Mouse (Mus musculus) neural tube, embryonic 10.5 days (tissue): ENCODE results near the gene Socs2.

Experiments
- DNase-seq: peaks from one replicate; pipeline ENCODE4 v3.0.0-alpha.2; 2017; ENCODE audit warnings: low spot score; ENCODE audit errors: extremely low spot score

Gene Socs2

DNA sequence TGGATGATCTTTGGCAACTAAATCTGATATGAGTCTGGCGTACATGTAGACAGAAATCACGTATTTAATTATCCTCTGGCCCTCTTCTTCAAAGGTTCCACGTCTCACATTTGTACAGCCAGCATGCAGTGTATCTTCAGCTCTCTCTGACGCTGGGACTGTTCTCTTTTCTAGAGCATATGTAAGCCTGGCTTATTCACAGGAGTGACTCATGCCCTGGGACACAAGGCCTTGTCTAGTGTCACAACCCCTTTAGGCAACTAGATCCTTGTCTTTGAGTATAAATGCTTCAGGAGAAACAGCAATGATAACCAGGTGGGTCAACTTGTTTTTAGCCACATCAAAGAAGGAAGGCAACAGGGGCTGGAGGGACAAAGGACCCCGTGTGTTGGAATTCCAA, 5.7 kb upstream of the Socs2 start:
- DNase-seq = no peak

DNA sequence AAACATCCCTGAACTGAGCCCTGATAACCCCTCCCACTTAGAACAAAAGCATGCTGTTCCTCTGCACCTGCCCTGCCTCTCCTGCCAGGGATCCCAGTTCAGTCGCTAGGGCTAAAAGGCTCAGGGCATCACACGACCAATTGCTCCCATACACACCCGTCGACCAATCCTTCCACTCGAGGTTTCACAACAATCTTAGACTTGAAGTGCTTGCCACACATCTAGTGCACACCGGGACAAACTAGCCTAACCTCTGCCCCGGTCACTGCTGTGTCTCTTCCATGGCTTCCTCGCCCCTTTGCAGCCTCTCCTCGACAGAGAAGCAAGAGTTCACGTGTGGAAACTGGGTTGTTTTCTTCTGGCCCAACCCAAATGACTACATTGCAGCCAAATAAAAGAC, 3.3 kb upstream of the Socs2 start:
- DNase-seq = no peak

GRCm38 (mm10) chr10:95419726-95420125, 2.7 kb upstream of the Socs2 start:
- no peak for DNase-seq

DNA sequence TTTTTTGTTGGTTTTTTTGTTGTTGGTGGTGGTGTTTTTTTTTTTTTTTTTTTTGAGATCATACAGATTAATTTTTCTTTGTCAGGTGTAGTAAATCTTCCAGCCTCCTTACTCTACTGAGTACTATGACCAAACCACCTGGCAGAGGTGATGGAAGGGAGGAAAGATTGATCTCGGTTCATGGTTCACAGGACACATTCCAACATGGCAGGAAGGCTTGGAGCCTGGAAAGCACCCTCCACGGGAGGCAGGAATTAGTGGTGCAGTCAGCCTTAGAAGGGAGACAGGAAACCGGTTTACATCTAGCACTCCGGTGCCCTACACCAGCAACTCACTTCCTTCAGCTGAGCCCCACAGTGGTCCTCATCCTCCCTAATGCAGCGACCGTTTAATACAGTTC, 1.7 kb upstream of the Socs2 start:
- DNase-seq = no peak

DNA sequence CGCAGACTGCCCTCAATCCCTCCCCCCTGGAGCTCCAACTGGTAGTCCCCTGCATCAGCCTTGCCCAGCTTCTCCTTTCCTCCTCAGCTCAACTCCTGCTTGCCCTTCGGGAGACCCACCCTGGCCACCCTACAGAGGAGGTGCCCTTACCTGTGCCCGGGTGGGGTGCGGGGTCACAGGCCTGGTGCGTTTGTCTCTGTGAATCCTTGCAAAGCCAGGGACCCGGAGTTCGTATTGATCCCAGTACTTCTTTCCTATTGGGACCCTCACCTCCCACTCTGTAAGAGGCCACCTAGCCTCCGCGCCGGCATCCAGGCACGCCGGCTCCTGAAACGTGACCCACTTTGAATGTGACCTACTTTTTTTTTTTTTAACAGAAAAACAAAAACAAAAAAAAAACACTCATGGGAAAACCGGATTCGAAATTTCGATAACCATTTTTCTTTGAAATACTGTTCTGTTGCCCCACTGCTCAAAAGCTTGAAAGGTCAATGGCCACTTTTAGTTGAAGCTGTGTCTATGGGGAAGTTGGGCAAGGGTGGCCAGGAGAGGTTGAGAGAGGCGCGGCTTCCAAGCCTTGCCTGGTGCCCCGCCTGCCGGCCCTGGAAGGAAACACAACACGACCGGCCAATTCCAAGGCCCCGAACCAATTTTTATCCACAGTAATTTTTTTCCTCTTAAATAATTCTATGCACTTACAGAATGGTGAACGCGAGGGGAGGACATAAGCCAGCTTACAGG, 686 bp upstream of the Socs2 start:
- DNase-seq = peak; percentile 68

GRCm38 (mm10) chr10:95416361-95416684, 657 bp downstream of the Socs2 start:
- no peak for DNase-seq

DNA sequence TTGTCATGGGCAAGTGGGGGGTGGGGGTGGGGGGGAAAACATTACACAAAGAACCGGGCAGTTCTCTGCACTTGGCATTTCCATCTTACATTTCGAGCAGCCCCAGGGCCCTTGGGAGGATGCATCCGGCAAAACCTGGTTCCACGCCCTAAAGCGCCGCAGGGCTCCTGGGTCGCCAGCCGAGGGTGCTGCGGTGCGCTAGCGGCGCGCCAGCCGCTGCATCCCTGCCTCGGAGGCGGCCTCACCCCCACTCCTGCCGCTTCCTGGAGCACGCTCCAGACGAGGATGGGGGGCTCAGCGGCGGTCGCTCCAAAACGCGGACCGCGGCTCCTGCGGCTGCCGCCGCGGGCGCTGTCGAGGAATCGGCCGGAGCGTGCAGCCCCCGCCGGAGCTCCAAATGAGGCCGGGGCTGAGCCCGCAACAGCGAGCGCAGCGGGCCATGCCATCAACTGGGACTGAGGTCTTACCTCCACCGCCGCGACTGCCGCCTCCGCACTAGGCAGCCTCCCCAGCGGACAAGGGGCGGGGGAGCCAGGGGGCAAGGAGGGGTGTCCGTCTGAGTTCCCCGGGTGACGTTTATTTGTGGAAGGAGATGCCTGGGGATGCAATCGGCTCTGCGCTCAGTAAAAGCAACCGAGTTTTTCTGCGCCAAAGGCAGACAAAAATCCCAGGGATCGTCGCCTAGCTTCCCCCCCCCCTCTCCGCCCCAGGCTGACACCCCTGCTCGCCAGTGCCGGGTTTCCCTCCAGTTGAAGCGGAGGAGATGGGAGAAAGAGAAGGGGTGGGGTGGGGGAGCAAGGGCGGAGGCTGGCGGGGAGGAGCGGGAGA, 1.2 kb downstream of the Socs2 start:
- peak; percentile 80 for DNase-seq

GRCm38 (mm10) chr10:95415159-95415532, 1.8 kb downstream of the Socs2 start:
- peak; percentile 68 for DNase-seq

DNA sequence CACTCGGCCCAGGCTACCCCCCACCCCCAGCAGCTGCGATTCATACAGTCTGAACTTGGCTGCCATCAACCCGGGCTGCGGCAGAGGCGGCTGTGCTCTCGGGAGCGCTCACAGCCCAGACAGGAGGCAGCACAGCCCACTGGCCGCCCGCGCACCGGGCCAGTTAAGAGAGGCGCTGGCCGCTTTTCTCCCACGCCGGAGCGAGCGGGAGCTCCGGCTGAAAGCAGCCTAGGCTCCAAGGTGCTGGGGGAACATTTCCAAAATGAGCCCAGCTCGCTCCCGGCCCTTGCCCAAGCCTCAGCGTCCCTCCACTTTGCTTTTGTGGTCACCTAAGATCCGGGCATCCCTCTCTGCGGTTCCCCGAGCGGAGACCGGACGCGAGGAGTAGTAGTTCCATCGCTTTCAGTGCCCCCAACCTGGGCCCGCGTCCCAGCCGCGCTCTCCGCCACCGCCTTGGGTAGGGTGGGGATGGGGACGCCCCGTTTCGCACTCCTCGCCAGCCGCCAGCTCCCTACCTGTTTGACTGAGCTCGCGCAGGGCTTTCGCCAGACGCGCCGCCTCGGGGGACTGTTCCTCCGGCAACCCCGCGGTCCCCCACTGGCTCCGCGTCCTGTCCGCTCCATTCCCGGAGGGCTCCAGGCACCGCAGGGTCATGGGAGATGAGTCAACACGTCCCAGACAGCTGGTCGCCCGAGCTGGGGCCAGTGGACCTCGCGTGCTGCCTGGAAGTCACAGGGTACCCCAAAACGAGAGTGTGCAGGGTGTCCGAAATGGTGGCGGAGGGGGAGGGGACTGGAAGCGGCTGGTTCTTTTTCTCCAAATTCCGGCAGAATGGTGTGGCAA, 2.4 kb downstream of the Socs2 start:
- peak; percentile 78 for DNase-seq

- DNase-seq = no peak
Observed at GRCm38 (mm10) chr10:95411139-95411538, 5.8 kb downstream of the Socs2 start.

DNA sequence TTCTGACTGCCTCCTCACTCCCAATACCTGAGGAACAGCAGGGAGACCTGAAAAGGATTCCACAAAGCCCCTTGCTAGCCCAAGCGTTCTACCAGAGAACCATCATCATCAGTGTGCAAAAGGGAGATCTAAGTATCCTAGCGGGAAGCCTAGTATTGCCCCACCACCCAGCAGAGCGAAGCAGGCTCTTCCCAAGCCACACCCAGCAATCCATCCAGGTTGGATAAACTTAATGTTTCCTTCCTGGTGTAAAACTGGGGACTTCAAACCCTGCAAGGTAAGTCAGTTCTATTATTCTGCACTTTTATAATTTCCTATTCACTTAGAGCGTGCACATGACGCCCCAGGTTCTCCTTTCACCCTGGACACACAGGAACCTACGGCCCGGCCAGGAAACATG, 6.3 kb downstream of the Socs2 start:
- no peak for DNase-seq

DNA sequence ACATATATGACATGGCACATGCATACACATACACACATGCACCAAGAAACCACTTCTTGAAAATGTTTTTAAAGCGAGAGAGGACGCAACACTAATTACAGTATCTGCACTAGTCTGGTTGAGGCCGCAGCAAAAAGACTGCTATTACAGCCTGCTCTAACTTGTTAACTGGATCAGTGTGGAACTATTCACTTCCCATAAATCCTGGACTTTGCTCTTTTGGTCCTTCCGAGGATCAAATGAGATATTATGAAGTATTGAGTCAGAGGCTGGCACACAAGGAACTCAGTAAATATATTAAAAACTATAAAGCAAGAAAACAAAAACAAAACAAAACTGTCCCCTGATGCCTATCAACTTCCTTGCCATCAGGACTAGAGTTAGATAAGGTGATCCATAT, 6.8 kb downstream of the Socs2 start:
- no peak for DNase-seq

- DNase-seq = no peak
Observed at GRCm38 (mm10) chr10:95409149-95409548, 7.8 kb downstream of the Socs2 start.

- DNase-seq = no peak
Observed at GRCm38 (mm10) chr10:95408487-95408886, 8.5 kb downstream of the Socs2 start.

DNA sequence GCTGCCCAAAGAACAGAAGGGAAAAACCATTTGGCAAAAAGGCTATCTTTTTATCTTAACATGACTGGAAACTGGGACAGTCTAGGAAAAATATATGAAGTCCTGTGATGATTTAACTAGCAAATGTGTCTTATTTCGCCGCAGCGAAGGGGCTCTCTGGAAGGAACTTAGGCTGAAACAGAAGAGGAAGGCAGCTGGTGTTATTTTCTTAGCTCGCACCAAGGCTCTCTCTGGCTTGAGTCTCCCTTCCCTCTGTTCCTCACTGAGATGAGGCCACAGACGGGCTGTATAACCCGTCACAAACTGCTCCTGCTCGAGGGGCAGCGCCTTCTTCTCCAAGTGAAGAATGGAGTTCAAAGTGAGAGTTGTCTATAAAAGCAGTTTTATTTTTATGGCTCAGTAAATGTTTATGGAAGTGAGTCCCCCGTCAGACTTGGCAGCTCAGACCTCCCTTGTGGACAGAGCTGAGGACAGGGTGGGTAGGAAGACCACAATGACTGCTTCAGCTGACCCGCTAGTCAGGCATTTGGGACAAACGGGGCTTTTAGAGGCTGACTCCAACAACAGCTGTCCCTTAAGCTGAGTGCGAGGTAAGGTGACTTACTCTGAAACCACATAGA, 9.3 kb downstream of the Socs2 start:
- DNase-seq = no peak

GRCm38 (mm10) chr10:95404774-95405173, 12.2 kb downstream of the Socs2 start:
- DNase-seq = no peak

DNA sequence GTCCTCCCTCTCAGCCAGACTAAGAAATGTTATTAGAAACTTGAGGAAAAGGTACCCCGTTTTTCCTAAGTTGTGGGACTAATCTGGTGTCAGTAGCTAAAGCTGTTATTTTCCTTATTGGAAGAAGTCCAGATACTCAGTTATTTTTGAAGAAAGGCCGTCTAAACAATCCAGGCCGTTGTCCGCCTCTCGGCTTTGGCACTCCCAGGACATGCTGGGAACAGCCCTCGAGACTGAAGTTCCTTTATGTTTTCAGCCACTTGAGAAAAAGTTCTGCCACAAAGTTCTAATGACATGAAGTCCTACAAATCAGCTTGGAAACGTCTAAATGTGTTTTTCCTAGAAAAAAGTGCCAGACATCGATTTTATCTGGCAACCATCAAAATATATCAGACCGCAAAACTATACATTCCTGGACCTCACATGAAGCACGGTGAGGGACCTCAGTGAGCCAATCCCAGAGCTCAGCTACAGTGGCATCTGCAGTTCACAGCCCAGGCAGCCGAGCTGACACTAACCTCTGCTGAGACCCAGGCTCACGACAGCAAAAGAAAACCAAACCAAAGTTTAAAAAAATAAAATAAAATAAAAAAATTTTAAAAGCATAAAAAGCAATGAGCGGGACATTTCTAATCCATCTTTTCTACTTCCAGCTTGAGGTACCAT, 17.2 kb downstream of the Socs2 start:
- no peak for DNase-seq

DNA sequence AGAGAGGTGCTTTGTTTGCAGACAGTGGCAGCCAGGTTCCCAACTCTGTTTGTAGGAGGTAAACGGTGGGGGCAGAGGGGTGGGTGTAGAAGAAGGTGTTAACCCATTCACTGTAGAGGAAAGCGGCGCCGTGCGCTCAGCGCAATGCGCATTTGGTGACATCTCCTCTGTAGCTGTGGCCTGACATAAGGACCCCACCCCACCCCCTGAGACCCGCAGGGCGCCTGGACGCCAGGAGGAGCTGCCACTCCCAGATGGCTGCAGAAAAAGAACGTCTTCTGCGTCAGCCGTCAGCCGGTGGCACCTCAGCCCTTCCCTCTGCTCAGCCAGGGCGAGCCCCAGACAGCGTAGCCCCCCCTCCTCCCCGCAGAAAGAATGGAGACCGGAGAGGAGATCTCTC, 18.5 kb downstream of the Socs2 start:
- peak; percentile 33 for DNase-seq

DNA sequence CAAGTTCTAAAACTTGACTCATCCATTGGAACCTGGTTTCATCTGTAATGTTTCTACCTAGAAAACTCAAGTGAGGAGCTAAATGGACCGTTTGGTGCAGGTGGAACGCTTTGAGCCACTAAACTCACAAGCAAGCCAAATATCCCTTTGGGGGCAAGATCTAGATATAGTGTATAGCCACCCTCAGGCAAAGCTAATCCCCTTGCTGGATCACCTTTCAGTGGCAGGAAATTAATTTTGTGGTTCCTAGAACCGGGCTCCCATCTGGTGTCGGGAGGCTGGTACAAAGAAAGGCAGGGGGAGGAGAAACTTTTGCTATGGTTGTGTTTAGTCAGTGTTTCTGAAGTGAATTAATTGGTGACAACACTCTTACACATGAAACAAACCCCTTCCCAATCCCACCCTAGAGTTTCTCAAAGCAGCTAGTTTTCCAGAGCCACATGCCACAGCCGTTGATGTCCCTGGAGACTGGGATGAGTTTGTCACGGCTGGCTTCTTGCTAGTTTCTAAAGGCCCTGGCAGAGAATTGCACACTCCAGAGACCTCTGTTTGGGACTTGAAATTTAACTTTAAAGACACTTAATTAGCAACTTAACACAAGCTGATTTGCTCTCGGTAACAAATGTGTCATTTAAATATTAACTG, 19.7 kb downstream of the Socs2 start:
- no peak for DNase-seq

- DNase-seq = no peak
Observed at GRCm38 (mm10) chr10:95396356-95396755, 20.6 kb downstream of the Socs2 start.
